Mouse (Mus musculus) CH12.LX (cell line): Measurements from ENCODE around the gene 4931428L18Rik. TPM values are rescaled to one million over a fixed set of nuclear protein-coding genes. Genes with fewer than 3 reads are reported as not detected.
A peak's percentile ranks its signal among the peaks of the same experiment; 100 is the strongest.

Experiments used
- DNase-seq: peaks from one replicate; pipeline ENCODE4 v3.0.0-alpha.2; 2013; ENCODE audit errors: extremely low read depth
- H3K27ac ChIP-seq: 2 replicates; pipeline ENCODE4 v1.5.1; 2012; ENCODE audit warnings: low read depth, mild to moderate bottlenecking, control low read depth, moderate library complexity; ENCODE audit not compliant: insufficient read depth
- H3K27me3 ChIP-seq: replicated peaks from 2 replicates; pipeline ENCODE3; 2012; ENCODE audit warnings: inconsistent platforms
- H3K36me3 ChIP-seq, 2 experiments: replicated peaks in 1 of 2; 2 replicates each; pipeline versions ENCODE3 to v1.6.1; 2012; ENCODE audit warnings: inconsistent platforms in 1 of 2, low read length in 1 of 2, mild to moderate bottlenecking in 1 of 2, mixed read lengths in 1 of 2, moderate library complexity in 1 of 2; ENCODE audit not compliant: control insufficient read depth in 1 of 2, insufficient read depth in 1 of 2
- H3K4me1 ChIP-seq, 2 experiments: 2 replicates each; pipeline ENCODE4 v1.6.1; 2012; ENCODE audit warnings: inconsistent platforms in 1 of 2, moderate library complexity in 1 of 2; ENCODE audit not compliant: insufficient read depth in 2 of 2, control insufficient read depth in 1 of 2
- H3K4me2 ChIP-seq: 2 replicates; pipeline ENCODE4 v1.6.1; 2012; ENCODE audit warnings: low read depth, mild to moderate bottlenecking, control low read depth; ENCODE audit not compliant: poor library complexity, insufficient read depth, severe bottlenecking
- H3K4me3 ChIP-seq, 3 experiments: fragments of 150-350 bp in 1 of 3; sonication (generic) in 1 of 3; replicated peaks in 1 of 3; 2 replicates each; pipeline versions ENCODE3 to v1.5.1; 2011 to 2012; ENCODE audit warnings: low read depth in 2 of 3, low read length in 2 of 3, mild to moderate bottlenecking in 2 of 3, moderate library complexity in 2 of 3, control low read depth in 1 of 3, improper control_type of control experiment in 1 of 3, inconsistent platforms in 1 of 3, mixed read lengths in 1 of 3; ENCODE audit not compliant: poor library complexity in 1 of 3
- H3K79me2 ChIP-seq: replicated peaks from 2 replicates; pipeline ENCODE4 v1.6.1; 2012; ENCODE audit warnings: mild to moderate bottlenecking, moderate library complexity; ENCODE audit not compliant: control insufficient read depth, poor library complexity, insufficient read depth, severe bottlenecking; ENCODE audit errors: extremely low read depth
- H3K9ac ChIP-seq: 2 replicates; pipeline ENCODE4 v1.6.1; 2012; ENCODE audit warnings: low read depth, mild to moderate bottlenecking, control low read depth, moderate library complexity; ENCODE audit not compliant: insufficient read depth
- H3K9me3 ChIP-seq: replicated peaks from 2 replicates; pipeline ENCODE3; 2012; ENCODE audit warnings: low read length, inconsistent platforms, mixed read lengths
- BHLHE40 ChIP-seq: IDR thresholded peaks from 2 replicates; pipeline ENCODE4 v1.6.1; 2011; ENCODE audit warnings: mild to moderate bottlenecking, low read depth, low read length, improper control_type of control experiment
- CHD1 ChIP-seq: IDR thresholded peaks from 2 replicates; pipeline ENCODE4 v1.6.1; 2012; ENCODE audit warnings: low read depth, low read length, improper control_type of control experiment, inconsistent platforms
- CHD2 ChIP-seq: IDR thresholded peaks from 2 replicates; pipeline ENCODE4 v1.6.1; 2011; ENCODE audit warnings: low read length, improper control_type of control experiment
- ELF1 ChIP-seq: IDR thresholded peaks from 2 replicates; pipeline ENCODE4 v1.6.1; 2014; ENCODE audit warnings: low read depth, mild to moderate bottlenecking, inconsistent platforms, low read length, improper control_type of control experiment
- GABPA ChIP-seq: IDR thresholded peaks from 2 replicates; pipeline ENCODE4 v1.6.1; 2012; ENCODE audit warnings: low read depth, low read length, improper control_type of control experiment, inconsistent platforms; ENCODE audit not compliant: insufficient replicate concordance
- HCFC1 ChIP-seq: IDR thresholded peaks from 2 replicates; pipeline ENCODE4 v1.6.1; 2012; ENCODE audit warnings: low read depth, mild to moderate bottlenecking, inconsistent platforms, low read length, improper control_type of control experiment
- KAT2A ChIP-seq: IDR thresholded peaks from 2 replicates; pipeline ENCODE4 v1.6.1; 2012; ENCODE audit warnings: low read length, improper control_type of control experiment, inconsistent platforms; ENCODE audit not compliant: insufficient replicate concordance
- MAFK ChIP-seq: IDR thresholded peaks from 2 replicates; pipeline ENCODE4 v1.6.1; 2011; ENCODE audit warnings: low read length, improper control_type of control experiment; ENCODE audit not compliant: insufficient replicate concordance
- MAX ChIP-seq: IDR thresholded peaks from 2 replicates; pipeline ENCODE4 v1.6.1; 2011; ENCODE audit warnings: low read length, improper control_type of control experiment
- NRF1 ChIP-seq: IDR thresholded peaks from 2 replicates; pipeline ENCODE4 v1.6.1; 2014; ENCODE audit warnings: low read depth, mild to moderate bottlenecking, inconsistent platforms, low read length, improper control_type of control experiment, moderate library complexity
- POLR2A ChIP-seq: IDR thresholded peaks from 2 replicates; pipeline ENCODE4 v1.6.1; 2011; ENCODE audit warnings: low read depth, mild to moderate bottlenecking, improper control_type of control experiment, low read length
- RCOR1 ChIP-seq: conservative IDR thresholded peaks from 2 replicates; pipeline ENCODE4 v1.6.1; 2012; ENCODE audit warnings: low read depth, mild to moderate bottlenecking, inconsistent platforms, low read length, improper control_type of control experiment
- SMC3 ChIP-seq: IDR thresholded peaks from 2 replicates; pipeline ENCODE4 v1.6.1; 2011; ENCODE audit warnings: low read depth, low read length, improper control_type of control experiment
- TBP ChIP-seq: conservative IDR thresholded peaks from 2 replicates; pipeline ENCODE4 v1.6.1; 2011; ENCODE audit warnings: low read depth, low read length, improper control_type of control experiment
- UBTF ChIP-seq: IDR thresholded peaks from 2 replicates; pipeline ENCODE4 v1.6.1; 2012; ENCODE audit warnings: low read depth, mild to moderate bottlenecking, inconsistent platforms, low read length, improper control_type of control experiment, moderate library complexity
- ZNF384 ChIP-seq: IDR thresholded peaks from 2 replicates; pipeline ENCODE4 v1.6.1; 2012; ENCODE audit warnings: low read depth, low read length, improper control_type of control experiment, inconsistent platforms
- dilution Hi-C: fragments of 300-500 bp; cut with MboI; formaldehyde crosslinking; loops from 2 replicates; pipeline ENCODE4 v1.14.3; 2020; ENCODE audit warnings: low sequenced_read_pairs; ENCODE audit not compliant: extremely low pct_unique_long_range_greater_than_20kb, extremely low pct_ligation_motif_present
- in situ Hi-C: fragments of 300-500 bp; cut with MboI; formaldehyde crosslinking; loops from 3 replicates; pipeline ENCODE4 v1.14.3; 2019; ENCODE audit warnings: low sequenced_read_pairs, low pct_ligation_motif_present, low pct_unique_long_range_greater_than_20kb, mixed read lengths
- polyA plus RNA-seq: library from polyadenylated mRNA; unstranded; fragments of >175 nt; gene quantifications from 2 replicates; pipeline ENCODE4 v1.2.1, GENCODE M21; 2012; ENCODE audit warnings: low read depth; ENCODE audit not compliant: insufficient read length
- total RNA-seq, 2 experiments: library from RNA; depleted of rRNA; stranded (reverse); fragments of 300-350 nt in 1 of 2; fragments of >200 nt in 1 of 2; gene quantifications; 2 replicates each; pipeline ENCODE4 v1.2.3; 2012 to 2014

Gene 4931428L18Rik
- total and polyA plus RNA-seq, 3 experiments = 4.6 to 11.0 (median 9.3) TPM

GRCm38 (mm10) chr1:31043208-31043607 lies 179.3 kb downstream of the 4931428L18Rik start:
- Histone ChIP-seq H3K27me3 (no peaks in the 10 kb centered on the region), H3K27ac (no peak overlapping the region), H3K4me2 (no peak overlapping the region), H3K9ac (no peak overlapping the region), H3K36me3 (no peaks in the 10 kb centered on the region), H3K4me3 (no peak overlapping the region), H3K4me1 (peaks cover 3 to 11% of the 10 kb centered on the region in 2 experiments), H3K79me2 (no peaks in the 10 kb centered on the region), H3K9me3 (no peaks in the 10 kb centered on the region)
- DNase-seq = peak; percentile 3
- dilution Hi-C loops = no loop called here
- TF ChIP-seq ZNF384 (no peak), KAT2A (no peak), UBTF (no peak), POLR2A (no peak), CHD2 (no peak), SMC3 (no peak), GABPA (no peak), CHD1 (no peak), ELF1 (no peak), MAX (no peak)
- TF ChIP-seq, all 38 proteins: peak for 0
- in situ Hi-C loops = no loop called here

- Histone ChIP-seq H3K9ac (no peak overlapping the region), H3K4me1 (peaks cover 3 to 11% of the 10 kb centered on the region in 2 experiments), H3K79me2 (no peaks in the 10 kb centered on the region), H3K27me3 (no peaks in the 10 kb centered on the region), H3K4me3 (no peak overlapping the region), H3K27ac (no peak overlapping the region), H3K36me3 (no peaks in the 10 kb centered on the region)
- in situ Hi-C loops (no loop called here), dilution Hi-C loops (no loop called here)
- DNase-seq = peak; percentile 62
- TF ChIP-seq BHLHE40 (no peak), KAT2A (no peak), RCOR1 (no peak), NRF1 (no peak), TBP (no peak), CHD2 (no peak), MAFK (no peak), POLR2A (no peak), HCFC1 (no peak)
- TF ChIP-seq, all 38 proteins: peak for 0
- no peaks in the 10 kb centered on the region for H3K9me3 ChIP-seq
- peak overlapping the region; percentile 29; the same call in 1 of the 2 replicates for H3K4me2 ChIP-seq
These were observed 179.7 kb downstream of the 4931428L18Rik start for GRCm38 (mm10) chr1:31042793-31043192.
